ENCODE assay signal across 11 mouse cellular contexts in the genomic region with DNA sequence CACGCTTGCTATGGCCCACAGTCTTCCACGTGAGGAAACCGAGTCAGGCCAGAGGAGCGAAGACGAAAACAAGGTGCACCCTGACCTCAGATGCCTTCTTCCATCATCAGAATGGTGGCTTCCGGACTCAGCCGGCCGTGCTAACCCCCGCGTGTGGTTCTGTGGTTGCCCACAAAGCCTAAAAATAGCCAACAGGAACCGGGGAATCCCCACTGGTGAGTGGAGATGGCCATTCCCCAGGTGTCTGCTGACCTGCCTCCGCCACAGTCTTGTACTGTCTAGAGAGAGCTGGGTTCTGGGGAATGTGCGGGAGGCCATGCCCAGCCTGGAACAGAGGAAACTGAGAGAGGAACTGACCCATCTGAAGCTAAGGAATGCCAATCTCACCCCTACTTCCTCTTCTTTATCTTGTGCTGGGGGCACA. TPM values are rescaled to one million over a fixed set of nuclear protein-coding genes. Genes with fewer than 3 reads are reported as not detected.
DNase-seq lines count a peak whose midpoint lies in the region; TF ChIP-seq lines count a peak whose summit lies in the region.
"Had no signal": no experiment of that assay in that cellular context is flagged by ENCODE, and none has a peak within 500 bp of the region (broad histone marks: within the 10 kb centered on the region; RNA-seq: fewer than 3 reads in every experiment).

No protein-coding gene starts in this region.

- H3K27me3 ChIP-seq in MEL (ENCODE audit: control insufficient read depth in 1 of 2, insufficient read depth in 2 of 2, low read length in 2 of 2), result no peaks in the 10 kb centered on the region; a peak in 1 of 4 replicates
- H3K27me3 ChIP-seq: forebrain, embryonic 13.5 days; heart, embryonic 13.5 days; midbrain, embryonic 13.5 days had no signal

- no peaks in the 10 kb centered on the region for H3K9me3 ChIP-seq in MEL (replicated peaks; ENCODE audit: insufficient read depth, low read length)
- H3K9me3 ChIP-seq: forebrain, embryonic 13.5 days; heart, embryonic 13.5 days; midbrain, embryonic 13.5 days had no signal

- TF ChIP-seq POLR2A in MEL (IDR thresholded peaks at IDR 0.05; ENCODE audit: control insufficient read depth in 1 of 2, insufficient read depth in 1 of 2, low read depth in 1 of 2, low read length in 2 of 2, poor library complexity in 1 of 2), result no peak

- no peak overlapping the region for H3K27ac ChIP-seq in MEL (ENCODE audit: control insufficient read depth, low read depth, low read length)
- peak overlapping the region; percentile 27 for H3K27ac ChIP-seq in macrophage
- H3K27ac ChIP-seq: forebrain, embryonic 13.5 days; midbrain, embryonic 13.5 days had no signal

- H3K4me3 ChIP-seq in MEL (ENCODE audit: control insufficient read depth in 1 of 2, insufficient read depth in 1 of 2, low read depth in 2 of 2, low read length in 2 of 2) (no peak overlapping the region), macrophage (ENCODE audit: inconsistent target) (no peak overlapping the region)
- H3K4me3 ChIP-seq: forebrain, embryonic 13.5 days; heart, embryonic 13.5 days; midbrain, embryonic 13.5 days had no signal

- no peak for TF ChIP-seq EP300 in MEL (IDR thresholded peaks at IDR 0.05; ENCODE audit: low read depth in 1 of 2, low read length in 2 of 2)

- no peaks in the 10 kb centered on the region for H3K36me3 ChIP-seq in MEL (ENCODE audit: control insufficient read depth in 1 of 2, insufficient read depth in 2 of 2, low read length in 2 of 2)
- H3K36me3 ChIP-seq in macrophage (ENCODE audit: inconsistent target), result no peaks in the 10 kb centered on the region
- H3K36me3 ChIP-seq: heart, embryonic 13.5 days; midbrain, embryonic 13.5 days had no signal

- H3K79me2 ChIP-seq in MEL (ENCODE audit: control insufficient read depth, insufficient read depth, low read length, poor library complexity), result no peaks in the 10 kb centered on the region
- H3K79me2 ChIP-seq in macrophage (ENCODE audit: inconsistent target), result no peaks in the 10 kb centered on the region

- TF ChIP-seq CTCF in MEL (IDR thresholded peaks at IDR 0.05 in 2 of 3, conservative IDR thresholded peaks at IDR 0.05 in 1 of 3; ENCODE audit: control insufficient read depth in 1 of 3, insufficient read depth in 1 of 3, low read depth in 2 of 3, low read length in 3 of 3, poor library complexity in 1 of 3, severe bottlenecking in 1 of 3), result no peak

- 5% methylated on average over 13 of the region's 13 CpGs for WGBS in macrophage (ENCODE audit: missing documents)

- peak; percentile 85 to 86 for DNase-seq in B cell, adult 2 months
- DNase-seq in MEL (ENCODE audit: low read depth, low spot score), result peak; percentile 7
- DNase-seq in spleen, postnatal 14 days (ENCODE audit: low spot score in 2 of 2), result peak; percentile 52 to 56
- no peak for DNase-seq in kidney, adult 18-20 months
- no peak for DNase-seq in layer of hippocampus, adult 11-12 months (ENCODE audit: low spot score)
- no peak for DNase-seq in adrenal gland, postnatal 10 days
- DNase-seq in adrenal gland, adult 18-20 months (ENCODE audit: low spot score in 2 of 2), result no peak

- TF ChIP-seq RAD21 in MEL (IDR thresholded peaks at IDR 0.05; ENCODE audit: low read depth, low read length), result no peak

- H3K9ac ChIP-seq in MEL (ENCODE audit: control insufficient read depth, low read depth, low read length, poor library complexity, severe bottlenecking), result no peak overlapping the region
- H3K9ac ChIP-seq: forebrain, embryonic 13.5 days; heart, embryonic 13.5 days; midbrain, embryonic 13.5 days had no signal

- H3K4me1 ChIP-seq in MEL (ENCODE audit: control insufficient read depth in 1 of 2, insufficient read depth in 2 of 2, low read length in 2 of 2), result peaks cover 0 to 8% of the 10 kb centered on the region in 2 experiments; a peak in 1 of 4 replicates

TF ChIP-seq in MEL, 35 proteins besides CTCF, POLR2A, EP300 and RAD21:
- TF ChIP-seq USF1 (IDR thresholded peaks at IDR 0.05; ENCODE audit: low read depth, low read length) (no peak), MEF2A (IDR thresholded peaks at IDR 0.05; ENCODE audit: extremely low read depth, insufficient replicate concordance, low read depth, low read length, poor library complexity, severe bottlenecking) (0 out of 2 replicates have a peak, but pooled peaks have one; percentile 38)

RNA-seq across cellular contexts. Expression of gene Lrrc32, which starts 45.4 kb away (rescaled TPM):
- total RNA-seq in MEL (2012; rRNA removed), result not detected in 2 replicates
- polyA plus RNA-seq in MEL (2012; ENCODE audit: insufficient read depth in 1 of 2, insufficient read length in 2 of 2, low read depth in 1 of 2, low replicate concordance in 2 of 2, missing spikeins in 1 of 2) (not detected), macrophage (2018) (0.12 to 0.22 TPM (median 0.19 TPM) in 3 replicates)
- 1 to 10 TPM in 6 of 26 experiments, under 1 TPM in 10, not detected in 10; 0.15 to 3.7 (median 0.70) TPM for total RNA-seq in macrophage (2018; cell fraction: chromatin; rRNA removed)
- total RNA-seq in macrophage (2018; cell fraction: cytosol; rRNA removed), result 1 to 10 TPM in 1 of 26 experiments, under 1 TPM in 18, not detected in 7; 0.03 to 2.0 (median 0.35) TPM
- total RNA-seq in macrophage (2018; cell fraction: nucleus; rRNA removed), result 1 to 10 TPM in 12 of 26 experiments, under 1 TPM in 9, not detected in 5; 0.10 to 2.8 (median 1.1) TPM
- 10 to 100 TPM; 15.2 to 17.3 TPM for total RNA-seq in adrenal gland, postnatal 10 days (2021)
- total RNA-seq in adrenal gland, adult 18-20 months (2021), result 10 to 100 TPM; 12.7 to 28.1 TPM

Comparison
In these comparisons a context has a peak if more than half of its experiments do, and no peak if none do; other contexts are left out.
1. DNase-seq: peak in B cell, adult 2 months (2 of 2), MEL (single experiment) and spleen, postnatal 14 days (2 of 2); none in kidney, adult 18-20 months (single experiment), layer of hippocampus, adult 11-12 months (single experiment), adrenal gland, postnatal 10 days (single experiment) and adrenal gland, adult 18-20 months (0 of 2).
2. RNA of gene Lrrc32, which starts 45.4 kb away (total RNA-seq): 12.7 to 28.1 TPM in adrenal gland, adult 18-20 months and 15.2 to 17.3 TPM in adrenal gland, postnatal 10 days; not detected in MEL; every median in the first group is over 10 times any median in the second.